Mouse (Mus musculus) MEL (cell line): Measurements from ENCODE around the gene Trio. TPM values are rescaled to one million over a fixed set of nuclear protein-coding genes. Genes with fewer than 3 reads are reported as not detected.

ENCODE experiments used
- DNase-seq: peaks from one replicate; pipeline ENCODE4 v3.0.0; 2011; ENCODE audit warnings: low read depth, low spot score
- H3K27ac ChIP-seq: 2 replicates; pipeline ENCODE4 v1.5.1; 2012; ENCODE audit warnings: low read depth, mild to moderate bottlenecking, control low read depth, low read length, moderate library complexity; ENCODE audit not compliant: control insufficient read depth
- H3K27me3 ChIP-seq, 2 experiments: fragments of 150-350 bp in 1 of 2; sonication (generic) in 1 of 2; 2 replicates each; pipeline ENCODE4 v1.6.1; 2012; ENCODE audit warnings: low read length in 2 of 2, mild to moderate bottlenecking in 2 of 2, improper control_type of control experiment in 1 of 2, moderate library complexity in 1 of 2; ENCODE audit not compliant: insufficient read depth in 2 of 2, control insufficient read depth in 1 of 2
- H3K36me3 ChIP-seq, 2 experiments: 2 replicates each; pipeline ENCODE4 v1.6.1; 2012 to 2014; ENCODE audit warnings: low read length in 2 of 2, improper control_type of control experiment in 1 of 2, inconsistent platforms in 1 of 2, mild to moderate bottlenecking in 1 of 2; ENCODE audit not compliant: insufficient read depth in 2 of 2, control insufficient read depth in 1 of 2
- H3K4me1 ChIP-seq, 2 experiments: fragments of 150-350 bp in 1 of 2; sonication (generic) in 1 of 2; 2 replicates each; pipeline ENCODE4 v1.6.1; 2012; ENCODE audit warnings: low read length in 2 of 2, improper control_type of control experiment in 1 of 2, mild to moderate bottlenecking in 1 of 2; ENCODE audit not compliant: insufficient read depth in 2 of 2, control insufficient read depth in 1 of 2
- H3K4me3 ChIP-seq, 2 experiments: fragments of 150-350 bp in 1 of 2; sonication (generic) in 1 of 2; 2 replicates each; pipeline ENCODE4 v1.5.1; 2012; ENCODE audit warnings: low read depth in 2 of 2, low read length in 2 of 2, mild to moderate bottlenecking in 2 of 2, moderate library complexity in 2 of 2, control low read depth in 1 of 2, improper control_type of control experiment in 1 of 2; ENCODE audit not compliant: control insufficient read depth in 1 of 2, insufficient read depth in 1 of 2
- H3K79me2 ChIP-seq: 2 replicates; pipeline ENCODE4 v1.6.1; 2012; ENCODE audit warnings: mild to moderate bottlenecking, low read length, moderate library complexity; ENCODE audit not compliant: control insufficient read depth, poor library complexity, insufficient read depth
- H3K9ac ChIP-seq: 2 replicates; pipeline ENCODE4 v1.6.1; 2012; ENCODE audit warnings: low read depth, mild to moderate bottlenecking, control low read depth, low read length, moderate library complexity; ENCODE audit not compliant: control insufficient read depth, poor library complexity, severe bottlenecking
- H3K9me3 ChIP-seq: fragments of 150-350 bp; sonication (generic); replicated peaks from 2 replicates; pipeline ENCODE4 v1.6.1; 2012; ENCODE audit warnings: mild to moderate bottlenecking, low read length, improper control_type of control experiment, moderate library complexity; ENCODE audit not compliant: insufficient read depth
- CHD1 ChIP-seq: IDR thresholded peaks from 2 replicates; pipeline ENCODE4 v1.6.1; 2012; ENCODE audit warnings: low read depth, mild to moderate bottlenecking, inconsistent platforms, low read length, improper control_type of control experiment
- CTCF ChIP-seq, 3 experiments: IDR thresholded peaks in 2 of 3; conservative IDR thresholded peaks in 1 of 3; 2 replicates each; pipeline ENCODE4 v1.5.1; 2011 to 2012; ENCODE audit warnings: low read length in 3 of 3, low read depth in 2 of 3, mild to moderate bottlenecking in 2 of 3, improper control_type of control experiment in 1 of 3, inconsistent platforms in 1 of 3, mixed read lengths in 1 of 3, moderate library complexity in 1 of 3; ENCODE audit not compliant: control insufficient read depth in 1 of 3, insufficient read depth in 1 of 3, poor library complexity in 1 of 3, severe bottlenecking in 1 of 3
- ELF1 ChIP-seq: IDR thresholded peaks from 2 replicates; pipeline ENCODE4 v1.6.1; 2014; ENCODE audit warnings: low read depth, mild to moderate bottlenecking, inconsistent platforms, low read length, improper control_type of control experiment, moderate library complexity
- EP300 ChIP-seq, 2 experiments: IDR thresholded peaks; 2 replicates each; pipeline ENCODE4 v1.6.1; 2011; ENCODE audit warnings: improper control_type of control experiment in 2 of 2, low read length in 2 of 2, low read depth in 1 of 2, mild to moderate bottlenecking in 1 of 2
- ETS1 ChIP-seq: IDR thresholded peaks from 2 replicates; pipeline ENCODE4 v1.6.1; 2012; ENCODE audit warnings: low read depth, mild to moderate bottlenecking, inconsistent platforms, low read length, improper control_type of control experiment, moderate library complexity
- JUND ChIP-seq: IDR thresholded peaks from 2 replicates; pipeline ENCODE4 v1.6.1; 2011; ENCODE audit warnings: low read depth, mild to moderate bottlenecking, improper control_type of control experiment, low read length
- MAZ ChIP-seq: IDR thresholded peaks from 2 replicates; pipeline ENCODE4 v1.6.1; 2012; ENCODE audit warnings: low read depth, mild to moderate bottlenecking, inconsistent platforms, low read length, improper control_type of control experiment
- MXI1 ChIP-seq: IDR thresholded peaks from 2 replicates; pipeline ENCODE4 v1.6.1; 2011; ENCODE audit warnings: mild to moderate bottlenecking, low read depth, low read length, improper control_type of control experiment
- MYB ChIP-seq: IDR thresholded peaks from 2 replicates; pipeline ENCODE4 v1.6.1; 2011; ENCODE audit warnings: mild to moderate bottlenecking, low read depth, low read length, improper control_type of control experiment
- NELFE ChIP-seq: IDR thresholded peaks from 2 replicates; pipeline ENCODE4 v1.6.1; 2011; ENCODE audit warnings: low read depth, low read length, improper control_type of control experiment
- POLR2AphosphoS2 ChIP-seq: IDR thresholded peaks from 2 replicates; pipeline ENCODE4 v1.6.1; 2011; ENCODE audit warnings: low read length, improper control_type of control experiment
- POLR2AphosphoS5 ChIP-seq: IDR thresholded peaks from 2 replicates; pipeline ENCODE4 v1.6.1; 2012; ENCODE audit warnings: low read depth, borderline replicate concordance, mild to moderate bottlenecking, inconsistent platforms, low read length, moderate library complexity, mixed read lengths
- RCOR1 ChIP-seq: IDR thresholded peaks from 2 replicates; pipeline ENCODE4 v1.6.1; 2012; ENCODE audit warnings: low read depth, mild to moderate bottlenecking, inconsistent platforms, low read length, improper control_type of control experiment
- SMC3 ChIP-seq: IDR thresholded peaks from 2 replicates; pipeline ENCODE4 v1.6.1; 2011; ENCODE audit warnings: low read depth, low read length, improper control_type of control experiment
- TBP ChIP-seq: IDR thresholded peaks from 2 replicates; pipeline ENCODE4 v1.8.0; 2011; ENCODE audit warnings: low read depth, low read length, improper control_type of control experiment
- UBTF ChIP-seq: IDR thresholded peaks from 2 replicates; pipeline ENCODE4 v1.6.1; 2012; ENCODE audit warnings: low read depth, mild to moderate bottlenecking, inconsistent platforms, low read length, improper control_type of control experiment, moderate library complexity, borderline replicate concordance; ENCODE audit not compliant: insufficient read depth
- USF1 ChIP-seq: IDR thresholded peaks from 2 replicates; pipeline ENCODE4 v1.6.1; 2014; ENCODE audit warnings: low read depth, mild to moderate bottlenecking, inconsistent platforms, low read length, improper control_type of control experiment, moderate library complexity
- USF2 ChIP-seq, 2 experiments: IDR thresholded peaks; 2 replicates each; pipeline ENCODE4 v1.6.1; 2011 to 2012; ENCODE audit warnings: improper control_type of control experiment in 2 of 2, low read length in 2 of 2, borderline replicate concordance in 1 of 2, inconsistent platforms in 1 of 2, low read depth in 1 of 2, mild to moderate bottlenecking in 1 of 2; ENCODE audit not compliant: insufficient read depth in 1 of 2
- polyA plus RNA-seq, 2 experiments: library from polyadenylated mRNA; stranded (reverse) in 1 of 2; unstranded in 1 of 2; fragments of >175 nt in 1 of 2; fragments of >200 nt in 1 of 2; gene quantifications; 2 replicates each; pipeline versions ENCODE4 v1.2.1 to v1.2.4; 2012; ENCODE audit warnings: low replicate concordance in 2 of 2, low read depth in 1 of 2; ENCODE audit not compliant: insufficient read length in 2 of 2, insufficient read depth in 1 of 2, missing spikeins in 1 of 2
- total RNA-seq: library from RNA; depleted of rRNA; stranded (reverse); fragments of 300-350 nt; gene quantifications from 2 replicates; pipeline ENCODE4 v1.2.3, GENCODE M21; 2012

The Trio gene
- total and polyA plus RNA-seq, 3 experiments: 0.91 to 1.1 TPM; not detected in 1

- Histone ChIP-seq H3K4me1 (no peaks in the 10 kb centered on the region), H3K27me3 (no peaks in the 10 kb centered on the region), H3K27ac (no peak overlapping the region), H3K9me3 (no peaks in the 10 kb centered on the region), H3K4me3 (no peak overlapping the region), H3K79me2 (no peaks in the 10 kb centered on the region), H3K36me3 (no peaks in the 10 kb centered on the region), H3K9ac (no peak overlapping the region)
- TF ChIP-seq UBTF (no peak), SMC3 (no peak), CTCF (IDR thresholded peaks at IDR 0.05 in 2 of 3, conservative IDR thresholded peaks at IDR 0.05 in 1 of 3; ENCODE audit: control insufficient read depth in 1 of 3, insufficient read depth in 1 of 3, low read depth in 2 of 3, low read length in 3 of 3, poor library complexity in 1 of 3, severe bottlenecking in 1 of 3) (no peak), POLR2AphosphoS5 (no peak), MAZ (no peak), JUND (no peak), ETS1 (no peak), RCOR1 (no peak), USF2 (IDR thresholded peaks at IDR 0.05; ENCODE audit: borderline replicate concordance in 1 of 2, insufficient read depth in 1 of 2, low read depth in 1 of 2, low read length in 2 of 2) (no peak), MXI1 (no peak), CHD1 (no peak), ELF1 (no peak), POLR2AphosphoS2 (no peak), EP300 (IDR thresholded peaks at IDR 0.05; ENCODE audit: low read depth in 1 of 2, low read length in 2 of 2) (no peak), TBP (no peak)
- no peak for DNase-seq
Measured at GRCm38 (mm10) chr15:28070221-28070620, 44.6 kb upstream of the Trio start.

GRCm38 (mm10) chr15:28067373-28067772 is 41.7 kb upstream of the Trio start:
- Histone ChIP-seq H3K4me3 (no peak overlapping the region), H3K9ac (no peak overlapping the region), H3K27me3 (no peaks in the 10 kb centered on the region), H3K79me2 (no peaks in the 10 kb centered on the region), H3K36me3 (no peaks in the 10 kb centered on the region), H3K27ac (no peak overlapping the region), H3K4me1 (no peaks in the 10 kb centered on the region), H3K9me3 (no peaks in the 10 kb centered on the region)
- no peak for TF ChIP-seq CTCF (IDR thresholded peaks at IDR 0.05 in 2 of 3, conservative IDR thresholded peaks at IDR 0.05 in 1 of 3; ENCODE audit: control insufficient read depth in 1 of 3, insufficient read depth in 1 of 3, low read depth in 2 of 3, low read length in 3 of 3, poor library complexity in 1 of 3, severe bottlenecking in 1 of 3)
- TF ChIP-seq MYB: no peak
- TF ChIP-seq NELFE: no peak
- TF ChIP-seq USF1: no peak
- TF ChIP-seq USF2 (IDR thresholded peaks at IDR 0.05; ENCODE audit: borderline replicate concordance in 1 of 2, insufficient read depth in 1 of 2, low read depth in 1 of 2, low read length in 2 of 2): no peak
- TF ChIP-seq SMC3: no peak
- no peak for DNase-seq
